Mouse (Mus musculus): ENCODE results near the gene Rbfox1.

The Rbfox1 gene

DNA sequence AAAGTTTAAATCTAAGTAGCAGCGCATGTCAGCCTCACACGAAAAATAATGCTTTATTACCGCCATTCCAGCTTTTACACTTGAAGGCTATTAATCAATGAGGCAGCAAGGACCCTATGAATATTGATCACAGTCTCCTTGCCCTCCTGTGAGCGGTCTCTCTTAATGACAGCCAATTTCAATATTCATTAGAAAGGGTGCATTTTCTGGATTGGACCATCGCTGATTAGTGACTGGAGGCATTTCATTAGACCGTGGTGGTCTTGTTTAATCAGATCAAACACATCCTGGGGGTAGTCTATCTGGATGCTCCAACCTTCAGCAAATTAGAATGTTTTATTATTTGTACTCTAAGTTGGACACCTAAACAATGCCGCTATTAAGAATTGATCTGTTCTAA, 1091.2 kb downstream of the Rbfox1 start:
- DNase-seq (ENCODE audit: extremely low read depth, insufficient read length, low spot score), result no peak

DNA sequence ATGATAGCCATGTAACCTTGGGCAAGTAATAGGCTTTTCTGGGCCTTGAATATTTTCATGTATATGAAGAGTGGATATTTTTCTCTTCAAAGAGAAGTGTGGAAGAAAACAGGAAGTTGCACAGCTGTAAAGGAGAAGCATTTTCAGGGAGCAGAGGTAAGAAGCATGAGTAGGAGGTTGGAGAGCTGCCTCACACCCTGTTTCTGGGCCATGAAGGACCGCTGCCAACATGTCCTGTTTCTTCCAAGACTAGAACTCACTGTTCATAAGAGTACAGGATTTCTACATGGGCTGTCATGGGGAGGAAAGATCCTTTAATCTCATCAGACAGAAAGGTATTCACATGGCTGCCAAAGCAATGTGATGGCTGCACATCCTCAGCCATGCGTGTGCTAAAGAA, 1098.8 kb downstream of the Rbfox1 start:
- no peak for DNase-seq (ENCODE audit: extremely low read depth, insufficient read length, low spot score)

DNA sequence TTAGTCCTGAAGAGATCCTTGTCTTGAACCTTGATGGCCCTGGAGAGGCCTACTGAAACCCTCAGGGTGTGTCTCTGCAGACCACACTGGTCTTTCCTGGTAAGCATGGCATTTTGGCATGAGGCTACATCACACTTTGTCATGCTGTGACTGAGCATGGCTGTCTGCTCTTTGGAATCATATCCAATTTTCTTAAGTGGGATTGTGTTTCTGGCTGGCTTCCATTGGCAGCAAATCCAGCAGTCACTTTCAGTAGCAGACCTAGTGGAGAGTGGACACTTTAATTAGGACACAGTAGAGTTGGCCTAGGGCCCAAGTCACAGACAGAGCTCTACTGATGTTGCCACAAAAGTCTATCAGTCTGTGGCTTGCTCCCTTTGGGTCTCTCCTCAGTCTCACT, 1100.9 kb downstream of the Rbfox1 start:
- no peak for DNase-seq (ENCODE audit: extremely low read depth, insufficient read length, low spot score)

DNA sequence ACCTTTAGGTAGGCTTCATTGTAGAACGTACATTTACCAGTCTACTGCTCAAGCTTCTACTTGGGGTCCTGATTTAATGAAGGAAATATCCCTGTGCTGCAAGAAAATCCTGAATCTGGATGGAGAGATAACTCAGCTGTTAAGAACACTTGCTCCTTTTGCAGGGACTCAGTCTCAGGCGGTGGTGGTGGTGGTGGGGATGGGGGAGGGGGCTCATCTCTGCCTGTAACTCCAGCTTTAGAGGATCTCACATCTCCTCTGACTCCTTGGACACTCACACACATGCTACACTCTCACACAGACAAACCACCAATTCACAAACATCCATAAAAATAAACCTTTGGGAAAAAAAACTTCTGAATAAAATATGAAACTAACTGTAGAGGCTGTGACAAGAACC, 1101.3 kb downstream of the Rbfox1 start:
- DNase-seq (ENCODE audit: extremely low read depth, insufficient read length, low spot score), result no peak

DNA sequence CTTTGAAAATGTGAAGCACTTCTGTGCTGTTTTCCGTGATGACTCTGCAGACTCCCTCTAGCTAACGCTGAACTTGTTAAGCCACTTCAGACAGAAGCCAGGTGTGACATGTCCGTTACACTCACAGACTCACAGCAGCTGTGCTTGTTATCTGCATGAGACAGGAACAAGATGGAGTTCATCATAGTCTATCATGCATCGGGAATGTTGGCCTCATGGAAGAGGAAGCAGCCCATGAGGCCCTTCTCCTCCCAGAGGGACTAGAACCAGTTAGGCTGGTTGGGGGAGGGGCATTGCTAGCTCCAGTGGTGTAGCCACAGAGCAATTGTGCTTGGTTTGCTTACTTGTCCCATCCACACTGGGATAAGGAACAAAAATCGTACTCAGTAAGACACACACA, 1107.1 kb downstream of the Rbfox1 start:
- no peak for DNase-seq (ENCODE audit: extremely low read depth, insufficient read length, low spot score)

DNA sequence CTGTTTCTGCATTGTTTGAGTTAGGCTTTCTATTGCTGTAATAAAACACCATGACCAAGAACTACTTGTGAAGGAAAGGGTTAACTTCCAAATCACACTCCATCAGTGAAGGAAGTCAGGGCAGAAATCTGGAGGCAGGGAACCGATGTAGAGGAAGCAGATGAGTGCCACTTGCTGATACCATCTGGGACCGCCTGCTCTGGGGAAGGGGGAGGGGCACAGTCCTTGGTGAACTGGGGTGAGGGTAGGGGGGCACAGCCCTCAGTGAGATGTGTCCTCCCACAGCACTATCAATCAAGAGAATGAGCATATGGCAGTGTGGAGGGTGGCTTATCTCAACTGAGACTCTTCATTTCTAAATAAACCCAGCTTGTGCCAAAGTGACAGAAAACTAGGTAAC, 1108.0 kb downstream of the Rbfox1 start:
- DNase-seq (ENCODE audit: extremely low read depth, insufficient read length, low spot score), result no peak

DNA sequence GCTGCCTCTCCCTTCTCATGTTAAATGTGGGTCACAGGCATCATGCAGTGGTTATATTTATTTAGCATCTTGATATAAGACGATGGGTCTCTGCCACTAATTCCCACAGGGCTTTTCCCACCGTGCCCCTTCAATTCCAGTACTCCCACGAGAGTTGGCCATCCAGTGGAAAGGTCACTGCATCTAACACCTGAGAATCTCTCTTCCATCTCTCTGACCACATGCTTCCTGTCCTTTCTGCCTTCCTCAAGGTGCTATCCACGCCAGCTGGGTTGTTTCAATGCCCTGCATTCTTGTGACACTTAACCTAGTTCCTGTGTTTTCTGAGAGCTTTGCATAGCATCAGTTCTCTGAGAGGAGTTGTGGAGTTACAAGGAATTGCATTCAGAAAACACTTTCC, 1112.0 kb downstream of the Rbfox1 start:
- no peak for DNase-seq (ENCODE audit: extremely low read depth, insufficient read length, low spot score)

DNA sequence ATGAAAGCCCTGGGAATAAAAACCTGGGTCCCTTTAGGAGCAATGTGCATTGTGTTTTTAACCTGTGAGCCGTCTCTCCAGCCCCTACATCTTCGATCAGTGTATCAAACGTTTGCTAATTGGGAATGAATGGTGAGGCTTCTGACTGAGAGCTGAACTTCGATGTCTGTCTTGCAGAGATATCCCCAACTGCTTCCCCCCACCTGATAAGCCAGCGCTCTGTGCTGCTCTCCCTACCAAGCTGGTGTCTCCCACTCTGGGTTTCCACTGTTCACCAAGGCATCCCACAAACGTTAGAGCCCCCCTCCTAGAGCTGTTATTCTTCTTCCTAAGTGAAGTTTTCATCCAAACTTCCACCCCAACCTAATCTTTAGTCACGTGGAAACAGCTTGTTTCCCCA, 1112.7 kb downstream of the Rbfox1 start:
- no peak for DNase-seq (ENCODE audit: extremely low read depth, insufficient read length, low spot score)

DNA sequence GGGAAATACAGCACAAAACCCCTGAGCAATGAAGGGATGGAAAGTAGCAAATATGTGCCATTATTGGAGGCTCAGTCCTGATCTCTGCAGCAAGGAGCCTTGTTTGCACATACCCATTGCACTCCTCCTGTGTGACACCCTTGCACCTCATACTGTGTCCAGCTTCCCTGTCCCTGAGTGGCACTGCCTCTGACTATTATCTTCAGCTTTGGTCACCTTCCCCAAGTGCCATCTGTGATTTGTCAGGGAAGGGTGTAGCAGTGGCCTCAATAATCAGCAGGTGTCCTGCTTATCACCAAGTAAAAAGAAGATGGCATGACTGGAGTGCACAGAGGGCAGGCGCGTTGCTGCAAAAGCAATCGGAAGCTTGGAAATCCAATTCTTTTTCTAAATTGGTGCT, 1119.4 kb downstream of the Rbfox1 start:
- DNase-seq (ENCODE audit: extremely low read depth, insufficient read length, low spot score), result no peak

DNA sequence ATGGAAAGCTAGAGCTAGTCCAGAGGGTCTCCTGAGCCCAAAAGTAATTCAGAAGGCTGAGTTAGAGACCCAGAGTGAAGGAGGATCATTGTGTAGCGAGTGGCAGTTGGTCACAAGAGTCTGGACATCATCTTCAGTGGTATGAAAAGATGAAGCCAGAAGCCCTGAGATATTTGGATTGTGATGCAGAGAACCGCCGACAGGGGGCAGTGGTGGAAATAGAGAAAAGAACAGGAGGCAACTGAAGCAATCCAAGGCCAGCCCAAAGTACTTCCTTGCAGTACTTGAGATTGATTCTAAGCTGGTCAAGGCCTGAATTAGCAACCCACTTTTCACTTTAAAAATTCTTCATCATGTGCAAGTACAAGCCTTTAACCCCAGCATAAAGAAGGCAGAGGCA, 1120.3 kb downstream of the Rbfox1 start:
- DNase-seq (ENCODE audit: extremely low read depth, insufficient read length, low spot score), result no peak

DNA sequence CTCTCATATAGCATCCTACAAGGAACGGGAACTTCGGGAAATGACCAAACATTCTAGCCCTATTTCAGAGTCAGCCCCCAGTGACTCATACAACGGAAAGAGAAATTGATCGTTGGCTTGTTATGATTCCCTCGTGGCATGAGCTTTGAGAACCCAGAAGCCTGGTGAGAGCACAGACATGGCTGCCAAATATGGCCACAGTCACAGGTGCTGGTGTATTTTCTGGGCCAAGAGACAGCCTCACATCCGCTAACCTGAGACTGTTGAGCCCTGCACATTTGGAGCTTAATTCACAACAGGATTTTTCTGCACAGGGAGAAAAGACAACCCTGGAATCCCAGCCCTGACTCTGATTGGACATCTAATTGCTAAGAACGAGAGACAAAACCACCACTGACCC, 1132.2 kb downstream of the Rbfox1 start:
- no peak for DNase-seq (ENCODE audit: extremely low read depth, insufficient read length, low spot score)

DNA sequence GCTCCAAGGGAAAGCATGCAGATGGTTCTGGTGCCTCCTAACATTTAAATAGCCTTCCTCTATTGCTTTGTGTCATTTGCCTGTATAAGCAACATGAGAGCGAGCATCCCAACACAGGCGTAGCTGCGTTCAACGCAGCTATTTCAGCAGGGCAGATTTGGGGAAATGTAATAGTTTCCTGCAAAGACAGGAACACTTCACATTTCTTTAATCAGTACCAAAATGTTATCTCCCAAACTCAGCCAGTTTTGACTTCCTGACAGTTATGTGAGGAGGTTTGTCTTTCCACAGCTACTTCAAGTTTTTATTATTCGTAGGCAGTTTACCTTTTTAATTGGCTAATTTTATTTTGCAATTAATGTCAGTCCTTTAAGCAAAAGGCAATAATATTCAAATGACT, 1149.1 kb downstream of the Rbfox1 start:
- no peak for DNase-seq (ENCODE audit: extremely low read depth, insufficient read length, low spot score)

DNA sequence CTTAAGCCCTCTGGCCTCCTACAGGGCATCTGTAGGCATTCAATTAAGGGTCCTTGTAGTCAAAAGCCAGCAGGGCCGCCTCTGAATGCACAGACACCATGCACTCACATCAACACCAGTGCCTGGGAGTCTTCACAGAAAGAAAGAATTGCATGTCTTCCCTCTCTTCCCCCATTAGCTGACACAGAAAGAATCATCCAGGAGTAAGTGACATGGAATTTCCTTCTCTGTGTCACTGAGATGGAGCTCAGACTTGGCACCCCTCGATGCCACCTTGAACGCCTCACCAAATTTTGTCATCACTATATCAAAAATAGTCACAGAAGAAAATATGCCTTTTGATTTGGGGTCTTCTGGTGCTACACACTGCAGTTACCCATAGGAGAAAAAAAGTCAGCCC, 1151.4 kb downstream of the Rbfox1 start:
- no peak for DNase-seq (ENCODE audit: extremely low read depth, insufficient read length, low spot score)

DNA sequence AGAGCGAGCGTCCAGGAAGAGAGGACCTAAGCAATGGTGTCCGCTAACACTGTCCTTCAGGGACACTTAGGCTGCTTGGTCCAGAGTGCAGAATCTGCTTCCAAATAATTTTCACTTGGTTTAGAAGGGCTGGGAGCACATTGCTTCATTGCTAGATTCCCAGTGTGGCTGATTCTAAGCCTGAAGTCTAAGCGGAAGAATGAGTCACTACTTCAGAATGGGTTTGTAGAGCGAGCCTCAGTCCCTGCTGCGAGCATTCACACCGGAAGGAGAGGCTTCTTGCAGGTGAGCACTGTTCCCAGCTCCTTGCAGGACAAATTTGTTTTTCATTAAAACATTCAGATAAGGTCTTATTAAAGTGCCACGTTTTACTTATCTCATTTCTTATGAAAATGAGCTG, 1151.8 kb downstream of the Rbfox1 start:
- DNase-seq (ENCODE audit: extremely low read depth, insufficient read length, low spot score), result no peak

DNA sequence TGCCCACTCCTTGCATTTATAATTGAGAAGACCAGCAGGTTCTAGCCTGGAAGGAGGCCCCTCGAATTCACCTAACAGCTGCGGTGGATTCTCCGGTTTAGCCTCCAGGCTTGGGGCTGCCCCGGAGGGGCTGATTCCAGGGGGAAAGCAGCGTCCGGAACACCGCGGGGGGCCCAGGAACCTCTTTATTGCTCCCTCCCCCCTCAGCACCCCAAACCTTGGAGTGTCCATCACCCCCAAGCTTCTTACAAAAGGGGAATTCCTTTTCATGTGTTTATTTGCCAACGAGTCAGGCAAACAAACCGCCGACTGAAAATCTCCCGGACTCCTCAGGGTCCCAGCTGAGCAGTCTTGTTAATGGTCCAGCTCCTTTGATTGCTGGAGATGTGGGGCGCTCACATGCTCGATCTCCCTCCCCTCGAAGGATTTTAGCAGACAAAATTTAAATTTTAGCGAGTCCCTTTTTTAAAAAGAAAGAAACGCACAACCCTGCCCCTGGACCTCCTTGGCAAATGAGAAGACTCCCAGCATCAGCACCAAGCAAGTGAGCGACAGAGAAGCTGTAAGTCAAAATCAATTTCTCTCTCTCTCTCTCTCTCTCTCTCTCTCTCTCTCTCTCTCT, 1153.6 kb downstream of the Rbfox1 start:
- no peak for DNase-seq (ENCODE audit: extremely low read depth, insufficient read length, low spot score)

DNA sequence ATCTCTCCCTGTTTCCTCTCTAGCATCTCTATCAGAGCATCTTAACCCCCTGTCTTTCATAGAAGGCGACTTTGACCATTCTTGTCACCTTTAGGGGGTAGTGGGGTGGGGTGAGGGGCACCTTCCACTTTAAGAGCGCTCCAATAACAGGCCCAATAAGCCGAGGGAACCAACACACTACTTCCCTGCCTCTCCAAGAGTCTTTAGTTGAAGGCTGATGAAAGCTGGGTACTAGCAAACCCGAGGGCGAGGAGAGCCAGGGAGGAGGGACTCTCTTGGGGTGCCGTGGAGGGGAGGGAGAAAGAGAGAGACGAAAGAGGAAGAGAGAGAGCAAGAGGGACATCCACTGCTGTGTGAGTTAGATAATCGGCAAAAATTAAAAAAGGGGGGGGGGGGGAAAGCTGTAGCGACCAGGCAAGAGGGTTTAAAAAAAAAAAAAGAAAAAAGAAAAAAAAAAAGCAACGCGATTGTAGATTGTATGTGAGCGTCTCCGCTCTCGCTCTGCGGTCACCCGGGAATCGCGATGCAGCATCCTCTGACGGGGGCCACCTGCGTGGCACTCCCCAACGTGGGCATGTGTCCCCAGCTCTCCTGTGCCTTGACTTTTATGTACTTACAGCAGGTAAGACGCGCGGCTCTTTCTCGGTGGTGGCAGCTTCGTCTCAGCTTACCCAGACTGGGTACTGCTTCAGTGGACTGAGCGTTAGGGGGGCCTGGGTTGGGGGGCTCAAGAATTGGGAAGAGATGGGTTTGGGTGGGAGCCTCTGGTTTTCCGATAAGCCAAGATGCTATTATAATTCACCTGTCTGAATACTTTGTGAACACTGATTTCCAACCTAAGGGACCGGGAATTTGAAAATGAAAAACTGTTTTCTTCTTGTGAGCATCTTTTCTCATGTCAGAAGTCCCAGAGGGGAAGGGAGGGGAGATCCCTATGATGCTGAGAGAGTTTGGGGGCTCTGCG, 1154.5 kb downstream of the Rbfox1 start:
- DNase-seq (ENCODE audit: extremely low read depth, insufficient read length, low spot score), result peak; percentile 13

DNA sequence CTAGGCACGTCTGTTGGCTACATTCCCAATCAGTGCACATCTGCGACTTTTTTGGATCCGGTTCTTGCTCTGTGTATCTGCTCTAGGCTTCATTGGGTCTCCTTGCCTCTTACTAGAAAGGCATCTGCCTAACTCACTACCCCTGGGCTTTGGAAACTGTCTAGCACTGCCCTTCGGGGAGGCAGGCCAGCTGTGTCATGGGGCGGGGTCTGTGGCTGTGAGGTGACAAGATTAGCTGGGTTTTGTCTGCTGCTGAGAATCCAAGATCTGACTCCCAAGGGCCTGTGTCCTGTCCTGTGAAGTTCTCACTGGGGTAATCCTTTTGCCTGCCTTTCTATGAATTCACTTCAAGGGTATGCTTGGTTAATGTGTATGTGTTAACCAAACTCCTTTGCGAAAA, 1155.5 kb downstream of the Rbfox1 start:
- DNase-seq (ENCODE audit: extremely low read depth, insufficient read length, low spot score), result no peak

DNA sequence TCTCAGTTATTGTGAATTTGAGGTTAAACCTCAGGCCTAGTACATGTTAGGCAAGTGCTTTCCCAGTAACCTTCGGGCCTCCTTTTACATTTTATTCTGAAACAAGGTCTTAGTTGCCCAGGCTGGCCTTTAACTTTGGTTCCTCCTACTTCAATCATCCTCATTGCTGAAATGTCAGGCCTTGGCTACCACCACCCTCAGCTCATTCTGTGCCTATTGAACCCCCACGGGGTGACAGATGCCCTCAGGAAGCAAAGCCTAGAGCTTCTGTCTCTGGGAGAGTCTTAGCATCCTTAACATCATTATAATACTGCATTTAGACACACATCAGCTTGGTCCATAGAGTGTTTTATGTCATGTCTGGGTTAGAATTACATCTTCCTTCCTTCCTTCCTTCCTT, 1162.3 kb downstream of the Rbfox1 start:
- no peak for DNase-seq (ENCODE audit: extremely low read depth, insufficient read length, low spot score)

DNA sequence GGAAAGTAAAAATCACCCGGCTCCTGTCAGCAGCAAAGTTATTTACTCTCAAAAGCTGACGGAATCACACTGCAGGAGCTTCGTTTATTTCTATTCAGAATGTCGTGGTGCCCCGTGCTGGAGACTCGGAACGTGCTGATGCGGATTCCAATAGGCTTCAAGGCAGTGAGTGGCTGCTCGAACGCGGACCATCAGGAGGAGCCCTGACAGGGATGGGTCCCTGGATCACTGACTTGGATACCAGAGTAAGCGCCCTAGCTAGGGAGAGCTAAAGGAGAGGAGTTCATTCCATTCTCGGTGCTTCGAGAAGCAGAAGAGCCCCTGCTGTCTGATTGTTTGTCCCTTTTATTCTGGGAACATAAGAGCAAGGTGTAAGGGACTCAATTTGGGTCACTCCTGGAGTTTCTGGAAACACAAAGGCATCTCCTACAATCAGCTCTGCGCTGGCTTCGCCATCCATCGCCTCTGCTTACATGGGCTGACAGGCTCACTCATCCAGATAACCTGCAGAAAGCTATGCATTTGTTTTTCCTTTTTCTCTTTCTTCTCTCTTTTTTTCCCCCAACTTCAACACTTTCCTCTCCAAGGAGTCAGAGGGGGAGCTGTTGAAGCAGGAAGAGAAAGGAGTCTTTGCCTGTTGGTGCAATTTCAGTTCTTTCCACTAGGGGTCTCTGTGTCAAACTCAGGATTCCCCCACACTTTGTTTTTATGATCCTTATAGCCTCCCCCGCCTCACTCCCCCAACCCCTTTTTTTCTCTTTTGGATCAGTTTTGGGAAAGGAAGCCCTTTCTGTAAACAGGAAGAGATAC, 1164.2 kb downstream of the Rbfox1 start:
- DNase-seq (ENCODE audit: extremely low read depth, insufficient read length, low spot score), result no peak

DNA sequence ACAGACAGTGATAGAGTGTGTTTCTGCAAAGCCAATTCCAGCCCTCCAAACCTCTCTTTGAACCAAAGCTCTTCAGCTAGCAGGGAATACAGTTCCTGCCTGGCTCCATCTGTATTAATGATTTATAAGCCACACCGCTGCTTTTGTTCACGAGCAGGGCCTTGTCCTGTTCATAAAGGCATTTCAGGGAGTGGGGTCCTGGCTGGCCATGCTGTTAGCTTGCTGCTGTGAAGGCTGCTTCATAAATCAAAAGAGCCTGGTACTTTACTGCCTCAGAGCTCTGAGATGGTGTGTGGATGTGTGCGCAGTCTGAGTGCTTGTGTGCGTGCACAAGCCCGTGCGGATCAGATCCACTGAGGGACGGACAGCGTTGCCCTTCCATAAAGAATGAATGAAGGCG, 1165.8 kb downstream of the Rbfox1 start:
- DNase-seq (ENCODE audit: extremely low read depth, insufficient read length, low spot score), result no peak

DNA sequence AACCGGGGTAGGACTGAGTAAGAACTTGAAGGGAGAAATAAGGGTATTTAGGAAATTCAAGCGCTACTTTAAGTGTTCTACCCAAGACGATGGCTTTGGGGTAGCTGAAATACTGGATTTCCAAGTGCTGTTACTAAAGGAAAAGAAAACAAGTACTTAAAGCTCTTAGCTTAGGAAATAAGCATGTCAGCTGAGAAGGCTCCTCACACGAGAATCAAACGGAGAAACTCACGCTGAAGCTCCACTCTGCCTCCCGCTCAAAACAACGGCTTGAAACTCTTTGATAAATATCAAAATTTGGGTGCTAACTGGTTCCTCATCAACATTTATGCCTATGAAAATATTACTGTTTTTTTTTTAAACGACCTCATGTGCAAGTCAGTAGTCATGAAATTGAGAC, 1166.8 kb downstream of the Rbfox1 start:
- DNase-seq (ENCODE audit: extremely low read depth, insufficient read length, low spot score), result no peak
